Mouse (Mus musculus) urinary bladder, adult 2 months (tissue): ENCODE measurements around the gene Pla1a. TPM values are rescaled to one million over a fixed set of nuclear protein-coding genes. Genes with fewer than 3 reads are reported as not detected.
"Not testable (repeated sequence)": the region's sequence is repeated elsewhere in the genome, so short reads cannot be mapped to it uniquely, and the experiment has no call there.

Source experiments
- DNase-seq: peaks from one replicate; pipeline ENCODE4 v3.0.0; 2022; ENCODE audit warnings: low spot score
- polyA plus RNA-seq: library from polyadenylated mRNA; depleted of rRNA; stranded (reverse); fragments of >200 nt; gene quantifications from 2 replicates; pipeline ENCODE4 v1.2.3, GENCODE M21; 2012; rRNA removed

Gene Pla1a
- polyA plus RNA-seq, result 12.7 and 13.8 TPM in 2 replicates

DNA sequence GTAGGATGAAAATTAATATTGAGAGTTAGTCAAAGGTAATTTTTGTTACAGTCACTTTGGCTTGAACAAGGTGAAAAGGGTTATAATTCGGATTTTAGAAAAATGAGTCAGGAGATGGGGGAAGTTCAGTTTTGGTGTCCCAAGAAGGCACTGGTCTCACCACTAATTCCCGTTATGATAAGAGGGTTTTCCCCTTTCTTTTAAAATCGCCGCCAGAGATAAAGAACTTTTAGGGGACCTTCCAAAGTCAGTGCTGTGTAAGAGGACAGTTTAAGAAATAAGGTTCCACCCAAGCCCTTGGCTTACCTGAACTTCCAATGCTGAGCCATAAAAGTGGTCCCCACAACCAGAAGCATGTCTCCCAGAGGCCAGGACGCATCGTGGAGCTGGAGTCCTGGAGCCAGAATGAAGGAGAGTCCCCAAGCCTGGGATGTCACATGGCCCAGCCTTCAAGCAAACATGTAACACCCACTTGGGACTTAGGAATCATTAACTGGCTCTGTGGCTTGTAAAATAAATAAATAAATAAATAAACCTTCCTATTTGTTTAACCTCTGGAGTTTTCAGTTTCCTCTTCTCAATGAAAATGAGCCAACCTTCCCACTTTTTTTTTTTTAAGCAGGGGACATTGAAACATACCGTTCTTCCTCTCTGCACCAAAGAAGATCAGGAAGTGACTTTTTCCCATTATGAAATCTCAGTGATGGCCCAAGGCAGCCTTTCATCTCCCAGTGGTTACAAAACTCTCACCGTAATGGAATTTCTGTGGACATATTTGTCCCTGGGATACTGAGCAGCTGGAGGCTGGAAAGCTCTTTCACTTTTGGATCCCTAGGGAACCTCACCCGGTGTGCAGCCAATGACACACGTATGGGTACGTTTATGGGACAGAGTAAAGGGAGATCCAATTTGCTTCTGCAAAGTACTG, at the start of gene Pla1a:
TSS of gene Pla1a (minus strand) at position 648 of the 928 bp plus-strand sequence.
- DNase-seq, result no peak

DNA sequence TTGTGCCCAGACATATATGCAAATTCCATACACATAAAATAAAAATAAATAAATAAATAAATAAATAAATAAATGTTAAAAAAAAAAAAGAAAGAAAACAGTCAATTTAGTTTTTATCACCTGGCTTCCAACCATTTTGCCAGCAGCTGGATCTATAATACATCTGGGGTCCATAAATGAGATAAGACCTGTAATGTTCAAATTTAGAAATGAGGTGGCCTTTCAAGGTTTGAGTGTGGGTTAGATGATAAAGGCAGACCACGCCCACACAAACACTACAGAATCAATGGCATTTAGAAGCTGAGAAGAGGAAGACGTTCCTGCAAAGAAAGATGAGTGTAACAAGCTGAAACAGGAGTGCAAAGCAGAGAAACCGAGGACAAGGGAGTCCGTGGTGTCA, 48.4 kb upstream of the Pla1a start:
- no peak for DNase-seq

- DNase-seq, result no peak
Measured at GRCm38 (mm10) chr16:38478296-38478695, 45.4 kb upstream of the Pla1a start.

GRCm38 (mm10) chr16:38477241-38477608, 44.3 kb upstream of the Pla1a start:
- DNase-seq, result not testable (repeated sequence)

GRCm38 (mm10) chr16:38476312-38477240, 43.6 kb upstream of the Pla1a start:
- DNase-seq, result peak; percentile 35

DNA sequence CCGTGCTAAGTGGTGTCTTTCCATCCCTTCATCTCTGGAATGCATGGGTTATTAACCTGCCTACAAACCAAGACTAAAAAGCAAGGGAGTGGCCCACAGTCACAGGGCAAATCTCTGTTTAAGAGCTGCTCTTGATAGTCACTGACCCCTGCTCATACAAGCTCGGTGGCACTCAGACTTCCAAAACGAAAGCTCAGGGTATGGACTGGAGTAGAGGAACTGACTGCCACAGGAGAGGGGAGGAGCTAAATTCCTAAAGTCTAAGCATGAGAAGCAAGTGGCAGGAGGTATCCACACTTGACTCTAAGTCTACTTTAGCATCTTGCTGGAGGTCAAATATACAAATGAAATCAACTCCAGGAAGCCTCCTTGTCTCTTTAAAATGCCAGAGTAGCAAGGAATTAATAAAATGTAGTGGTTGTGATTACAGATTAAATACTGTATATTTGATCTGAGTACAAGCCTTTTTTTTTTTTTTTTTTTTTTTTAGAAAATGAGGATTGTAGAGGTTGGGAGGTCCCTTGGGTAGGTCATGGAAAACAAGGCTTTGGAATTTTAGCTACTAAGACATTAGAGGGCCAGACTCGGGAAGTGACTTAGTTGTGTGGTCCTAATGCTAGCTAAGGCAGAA, 42.9 kb upstream of the Pla1a start:
- no peak for DNase-seq

DNA sequence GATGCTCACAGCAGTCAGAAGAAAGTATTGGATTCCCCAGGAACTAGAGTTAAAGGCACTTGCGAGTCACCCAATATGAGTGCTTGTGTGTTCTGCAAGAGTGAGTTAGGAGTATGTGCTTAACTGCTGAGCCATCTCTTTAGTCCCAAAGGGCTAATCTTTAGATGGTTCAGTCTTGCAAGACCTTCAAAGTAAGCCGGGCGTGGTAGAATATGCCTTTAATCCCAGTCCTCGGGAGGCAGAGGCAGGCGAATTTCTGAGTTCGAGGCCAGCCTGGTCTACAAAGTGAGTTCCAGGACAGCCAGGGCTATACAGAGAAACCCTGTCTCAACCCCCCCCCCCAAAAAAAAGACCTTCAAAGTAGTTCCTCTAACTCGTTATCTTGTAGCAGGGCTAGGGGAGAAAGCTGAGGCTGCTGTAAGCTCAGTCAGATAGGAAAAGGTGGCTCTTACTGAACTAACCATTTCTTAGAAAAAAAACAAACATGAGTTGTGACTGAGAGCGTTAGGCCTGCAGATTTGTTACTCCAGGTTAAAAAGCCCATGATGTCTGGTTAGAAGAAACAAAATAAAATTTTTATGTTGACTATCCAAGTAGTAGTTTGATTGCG, 41.8 kb upstream of the Pla1a start:
- DNase-seq, result no peak

- no peak for DNase-seq
Measured at GRCm38 (mm10) chr16:38473661-38474060, 40.7 kb upstream of the Pla1a start.

DNA sequence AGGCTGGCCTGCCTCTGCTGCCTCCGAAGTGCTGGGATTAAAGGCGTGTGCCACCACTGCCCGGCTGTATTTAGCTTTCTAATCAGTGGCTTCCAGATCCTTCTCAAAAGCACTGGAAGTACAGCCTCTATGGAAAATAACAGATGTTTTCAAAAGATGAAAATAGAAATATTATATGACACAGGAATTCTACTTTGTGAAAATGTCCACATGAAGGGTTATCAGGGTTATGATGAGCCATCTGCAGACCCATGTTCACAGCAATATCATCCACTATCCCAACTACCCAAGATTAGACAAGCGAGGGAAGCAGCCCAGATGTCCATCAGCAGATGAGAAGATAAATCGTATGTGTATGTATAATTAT, 39.5 kb upstream of the Pla1a start:
- DNase-seq, result no peak

GRCm38 (mm10) chr16:38471697-38472506, 39.0 kb upstream of the Pla1a start:
- DNase-seq, result no peak

GRCm38 (mm10) chr16:38469437-38469836, 36.5 kb upstream of the Pla1a start:
- DNase-seq, result no peak

GRCm38 (mm10) chr16:38468706-38469018, 35.7 kb upstream of the Pla1a start:
- DNase-seq, result no peak

GRCm38 (mm10) chr16:38467917-38468705, 35.2 kb upstream of the Pla1a start:
- no peak for DNase-seq

- no peak for DNase-seq
Measured at GRCm38 (mm10) chr16:38467091-38467916, 34.4 kb upstream of the Pla1a start.

GRCm38 (mm10) chr16:38466089-38466488, 33.1 kb upstream of the Pla1a start:
- no peak for DNase-seq

DNA sequence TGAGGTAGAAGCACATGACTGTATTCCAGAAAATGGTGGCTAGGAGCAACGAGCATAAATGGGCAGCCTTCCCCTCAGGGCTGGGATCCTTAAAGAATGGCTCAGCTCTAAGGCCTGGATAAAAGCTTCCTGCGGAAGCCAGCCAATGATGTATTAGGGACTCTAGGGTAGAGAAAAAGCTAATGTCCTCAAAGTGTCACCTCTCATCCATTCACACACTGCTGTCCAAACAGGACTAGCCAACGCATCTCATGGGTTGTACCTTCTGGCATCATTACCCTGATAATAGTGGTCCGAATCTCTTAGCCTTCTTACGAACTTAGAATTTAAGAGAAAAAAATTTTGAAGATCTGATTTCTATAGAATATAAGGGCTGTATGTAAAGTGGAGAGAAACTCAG, 30.4 kb upstream of the Pla1a start:
- DNase-seq, result no peak

DNA sequence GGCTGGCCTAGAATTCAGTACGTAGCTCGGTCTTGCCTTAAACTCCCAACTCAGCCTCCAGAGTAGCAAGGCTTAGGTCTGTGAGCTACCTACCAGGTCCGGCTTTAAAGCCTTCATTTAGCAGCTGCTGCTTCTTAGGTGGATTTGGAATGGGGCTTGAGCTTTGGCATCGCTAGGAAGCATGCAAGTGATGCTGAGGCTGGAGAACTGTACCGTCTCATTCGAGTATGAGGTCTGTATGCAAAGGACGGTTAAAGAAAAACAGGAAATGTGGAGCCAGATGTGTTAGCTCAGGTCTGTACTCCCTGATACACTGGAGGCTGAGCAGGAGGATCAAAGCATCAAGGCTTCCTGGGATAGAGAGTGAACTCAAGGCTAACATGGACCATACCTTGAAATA, 29.2 kb upstream of the Pla1a start:
- DNase-seq, result no peak

DNA sequence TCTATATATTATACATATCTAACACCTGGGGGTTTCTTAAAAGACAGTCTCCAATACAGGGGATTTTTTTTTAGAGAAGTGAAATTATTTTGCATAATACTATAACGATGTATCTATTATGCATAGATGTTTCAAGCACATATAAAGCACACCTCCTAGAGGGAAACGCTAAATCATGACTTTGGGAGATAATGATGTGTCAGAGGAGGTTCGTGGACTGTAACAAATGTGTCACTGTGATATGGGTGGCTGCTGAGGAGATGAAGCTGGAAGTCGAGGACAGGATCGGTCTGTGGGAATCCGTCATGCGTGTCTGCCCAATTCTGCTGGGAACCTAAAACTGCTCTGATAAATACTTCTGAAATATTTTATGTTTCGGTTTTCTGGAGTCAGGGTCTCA, 28.8 kb upstream of the Pla1a start:
- DNase-seq, result no peak

DNA sequence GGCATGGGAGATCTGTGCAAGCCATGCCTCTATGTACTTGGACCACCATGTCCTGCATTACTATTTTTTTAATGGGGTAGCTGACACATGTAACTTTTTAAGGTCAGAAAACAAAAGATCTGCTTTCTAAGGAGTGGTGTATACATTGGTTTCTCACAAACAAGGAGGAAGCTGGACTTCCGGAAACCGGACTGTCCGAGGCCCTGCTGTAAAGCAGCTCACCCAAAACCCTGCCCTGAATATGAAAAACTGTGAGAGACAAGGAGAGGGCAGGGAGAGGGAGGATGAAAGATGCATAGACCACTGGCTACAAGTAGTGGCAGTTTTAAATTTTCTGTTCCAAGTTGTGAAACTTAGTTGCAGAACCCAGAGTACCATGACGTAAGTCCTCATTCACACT, 27.0 kb upstream of the Pla1a start:
- DNase-seq, result no peak
